Mouse (Mus musculus) bone marrow macrophage, adult 2 months (primary cell): Measurements from ENCODE around the gene Hoxb9.

Experiments used
- CTCF ChIP-seq: IDR thresholded peaks from 2 replicates; pipeline ENCODE4 v1.5.1; 2012; ENCODE audit warnings: low read depth, mild to moderate bottlenecking, low read length, moderate library complexity
- POLR2A ChIP-seq: IDR thresholded peaks from 2 replicates; pipeline ENCODE4 v1.6.1; 2012; ENCODE audit warnings: mild to moderate bottlenecking, low read depth, low read length, borderline replicate concordance

DNA sequence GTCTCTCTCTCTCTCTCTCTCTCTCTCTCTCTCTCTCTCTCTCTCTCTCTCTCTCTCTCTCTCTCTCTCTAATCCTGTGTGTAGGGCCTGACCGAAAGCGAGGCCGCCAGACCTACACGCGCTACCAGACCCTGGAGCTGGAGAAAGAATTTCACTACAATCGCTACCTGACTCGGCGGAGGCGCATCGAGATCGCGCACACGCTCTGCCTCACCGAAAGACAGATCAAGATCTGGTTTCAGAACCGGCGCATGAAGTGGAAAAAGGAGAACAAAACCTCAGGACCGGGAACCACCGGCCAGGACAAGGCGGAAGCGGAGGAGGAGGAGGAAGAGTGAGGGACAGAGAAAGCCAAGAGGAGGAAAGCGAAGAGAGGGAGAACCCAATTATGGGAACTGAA is 18.0 kb downstream of the Hoxb9 start:
- TF ChIP-seq CTCF, result no peak
- no peak for TF ChIP-seq POLR2A
